8 mouse cellular contexts compared by ENCODE assay signal in genomic region chr16:84774003-84774703, GRCm38 (mm10). TPM values are rescaled to one million over a fixed set of nuclear protein-coding genes. Genes with fewer than 3 reads are reported as not detected.
A peak's percentile ranks its signal among the peaks of the same experiment; 100 is the strongest.
DNase-seq lines count a peak whose midpoint lies in the region; ATAC-seq and TF ChIP-seq lines count a peak whose summit lies in the region.

Gene Jam2 (plus strand): TSS chr16:84774123.

- peak; percentile 90 for ATAC-seq in embryonic facial prominence, embryonic 14.5 days (ENCODE audit: low read depth)
- ATAC-seq in limb, embryonic 13.5 days (ENCODE audit: low FRiP score, low read depth) = peak; percentile 81
- ATAC-seq in midbrain, embryonic 13.5 days = peak; percentile 92

- TF ChIP-seq CTCF in small intestine, adult 2 months (IDR thresholded peaks at IDR 0.05; ENCODE audit: extremely low read depth, insufficient read length, insufficient replicate concordance, low read depth, low read length) = no peak

- 0% methylated on average over 34 of the region's 43 CpGs for WGBS in embryonic facial prominence, embryonic 14.5 days
- under 1% methylated on average over 43 of the region's 43 CpGs for WGBS in limb, embryonic 13.5 days
- WGBS in midbrain, embryonic 13.5 days = under 1% methylated on average over 41 of the region's 43 CpGs
- WGBS in small intestine, adult 2 months = under 1% methylated on average over 42 of the region's 43 CpGs

- H3K9me3 ChIP-seq in embryonic facial prominence, embryonic 14.5 days (ENCODE audit: control insufficient read depth, low read length) = no peaks in the 10 kb centered on the region
- peaks cover 2% of the 10 kb centered on the region; the same call in 1 of the 2 replicates for H3K9me3 ChIP-seq in limb, embryonic 13.5 days
- no peaks in the 10 kb centered on the region for H3K9me3 ChIP-seq in midbrain, embryonic 13.5 days

- 0 out of 2 replicates have a peak, but pooled peaks cover 11% of the 10 kb centered on the region for H3K27me3 ChIP-seq in embryonic facial prominence, embryonic 14.5 days (replicated peaks; ENCODE audit: control insufficient read depth, insufficient read depth, low read length)
- H3K27me3 ChIP-seq in limb, embryonic 13.5 days = peaks cover 32% of the 10 kb centered on the region
- no peaks in the 10 kb centered on the region for H3K27me3 ChIP-seq in midbrain, embryonic 13.5 days
- H3K27me3 ChIP-seq in small intestine, adult 2 months (ENCODE audit: control insufficient read depth, insufficient read depth, low read length) = peaks cover 22% of the 10 kb centered on the region

- peak within 1 kb of the TSS; percentile 39 for H3K27ac ChIP-seq in embryonic facial prominence, embryonic 14.5 days (replicated peaks; ENCODE audit: low read depth, low read length)
- H3K27ac ChIP-seq in limb, embryonic 13.5 days = no peak within 1 kb of the TSS; the same call in 1 of the 2 replicates
- H3K27ac ChIP-seq in midbrain, embryonic 13.5 days = peak within 1 kb of the TSS; percentile 97
- H3K27ac ChIP-seq in small intestine, adult 2 months (ENCODE audit: insufficient read depth, low read depth, low read length) = peak within 1 kb of the TSS; percentile 63; the same call in 1 of the 2 replicates

- H3K4me1 ChIP-seq in embryonic facial prominence, embryonic 14.5 days (ENCODE audit: control insufficient read depth, insufficient read depth, low read length) = 0 out of 2 replicates have a peak, but pooled peaks cover 4% of the 10 kb centered on the region
- peaks cover 10% of the 10 kb centered on the region for H3K4me1 ChIP-seq in limb, embryonic 13.5 days
- H3K4me1 ChIP-seq in midbrain, embryonic 13.5 days (replicated peaks) = peaks cover 32% of the 10 kb centered on the region
- H3K4me1 ChIP-seq in small intestine, adult 2 months (ENCODE audit: control insufficient read depth, insufficient read depth, insufficient read length, low read length) = peaks cover 10% of the 10 kb centered on the region

- H3K4me2 ChIP-seq in embryonic facial prominence, embryonic 14.5 days (ENCODE audit: low read depth, low read length) = peak within 1 kb of the TSS; percentile 93
- H3K4me2 ChIP-seq in limb, embryonic 13.5 days (replicated peaks) = peak within 1 kb of the TSS; percentile 99
- peak within 1 kb of the TSS; percentile 87 for H3K4me2 ChIP-seq in midbrain, embryonic 13.5 days (replicated peaks)

- peak within 1 kb of the TSS; percentile 70 for H3K9ac ChIP-seq in embryonic facial prominence, embryonic 14.5 days (ENCODE audit: low read depth, low read length)
- peak within 1 kb of the TSS; percentile 71 for H3K9ac ChIP-seq in limb, embryonic 13.5 days
- peak within 1 kb of the TSS; percentile 85 for H3K9ac ChIP-seq in midbrain, embryonic 13.5 days (replicated peaks)

- no peaks in the 10 kb centered on the region for H3K36me3 ChIP-seq in embryonic facial prominence, embryonic 14.5 days (ENCODE audit: control insufficient read depth, insufficient read depth, low read length)
- no peaks in the 10 kb centered on the region for H3K36me3 ChIP-seq in limb, embryonic 13.5 days
- H3K36me3 ChIP-seq in midbrain, embryonic 13.5 days = peaks cover 11% of the 10 kb centered on the region
- no peaks in the 10 kb centered on the region for H3K36me3 ChIP-seq in small intestine, adult 2 months (ENCODE audit: control insufficient read depth, insufficient read depth, low read length)

- no peak for TF ChIP-seq POLR2A in small intestine, adult 2 months (IDR thresholded peaks at IDR 0.05; ENCODE audit: low read depth, low read length)

- peak; percentile 39 for DNase-seq in layer of hippocampus, adult 11-12 months (ENCODE audit: low spot score)
- DNase-seq in layer of hippocampus, adult 9-10 months (ENCODE audit: low spot score) = no peak
- DNase-seq in embryonic facial prominence, embryonic 14.5 days (ENCODE audit: low spot score) = peak; percentile 77
- DNase-seq in heart, adult 9 months (ENCODE audit: low spot score in 2 of 2) = peak; percentile 88 to 92
- DNase-seq in kidney, adult 8-10 months = peak; percentile 32 to 34

- peak within 1 kb of the TSS; percentile 66 for H3K4me3 ChIP-seq in embryonic facial prominence, embryonic 14.5 days (ENCODE audit: low read depth, low read length)
- peak within 1 kb of the TSS; percentile 66 for H3K4me3 ChIP-seq in limb, embryonic 13.5 days
- peak within 1 kb of the TSS; percentile 77 for H3K4me3 ChIP-seq in midbrain, embryonic 13.5 days (replicated peaks)
- peak within 1 kb of the TSS; percentile 61 for H3K4me3 ChIP-seq in small intestine, adult 2 months (ENCODE audit: low read depth, low read length)

RNA-seq across cellular contexts. Expression of gene Jam2, which starts in this region (rescaled TPM):
- 21.2 and 21.6 TPM in 2 replicates for polyA plus RNA-seq in embryonic facial prominence, embryonic 14.5 days (2014; fragmentation: Nextera tagmentation; extraction: Ambion mirVana)
- 8.1 and 8.5 TPM in 2 replicates for polyA plus RNA-seq in limb, embryonic 13.5 days (2015; fragmentation: Nextera tagmentation; extraction: Ambion mirVana)
- polyA plus RNA-seq in midbrain, embryonic 13.5 days (2015; fragmentation: Nextera tagmentation; extraction: Ambion mirVana) = 40.7 and 44.1 TPM in 2 replicates
- polyA plus RNA-seq in small intestine, adult 2 months (2012; rRNA removed) = 1.7 and 2.8 TPM in 2 replicates
